Mouse (Mus musculus) adrenal gland, postnatal 4 days (tissue): Measurements from ENCODE around the gene Shbg. TPM values are rescaled to one million over a fixed set of nuclear protein-coding genes. Genes with fewer than 3 reads are reported as not detected.

ENCODE experiments used
- DNase-seq, 2 experiments: peaks; one replicate each; pipeline ENCODE4 v3.0.0; 2021 to 2022; ENCODE audit warnings: low spot score in 2 of 2, mixed read lengths in 2 of 2
- microRNA-seq: library from miRNA; unstranded; fragments of <30 nt; microRNA quantifications from one replicate; pipeline ENCODE4 v1.2.0, GENCODE M21; 2021
- total RNA-seq, 2 experiments: library from RNA; stranded (reverse); gene quantifications; 2 replicates each; pipeline ENCODE4 v1.2.3; 2021

The Shbg gene
- total RNA-seq, 2 experiments from 2014 or later = 0.59 TPM; not detected in 1

GRCm38 (mm10) chr11:69575220-69575619, 42.5 kb downstream of the Shbg start:
- DNase-seq = no peak

GRCm38 (mm10) chr11:69565131-69565530, 52.6 kb downstream of the Shbg start:
- no peak for DNase-seq

Small RNA genes lying within 50 kb of the gene (microRNA-seq; reads per million reads assigned to microRNA genes)
- gene Mir1934 = 3.7 reads per million, percentile 10 among the genes with 10 or more reads in this experiment
- gene Mir467f = not detected

Other genes starting within 250 kb of the Shbg start
- 100 to 1,000 TPM; 164 to 190 TPM for gene Chd3, start 248.5 kb downstream of the Shbg start, total RNA-seq
- 100 to 1,000 TPM; 118 to 129 TPM for gene Naa38, start 222.4 kb downstream of the Shbg start, total RNA-seq
- 10 to 100 TPM; 42.0 to 44.3 TPM for gene Cyb5d1, start 222.3 kb downstream of the Shbg start, total RNA-seq
- 10 to 100 TPM; 23.4 to 27.2 TPM for gene Tmem88, start 219.7 kb downstream of the Shbg start, total RNA-seq
- gene Kdm6b, start 204.2 kb downstream of the Shbg start, total RNA-seq = 10 to 100 TPM; 48.7 to 52.5 TPM
- gene Dnah2, start 68.8 kb downstream of the Shbg start, total RNA-seq = 1 to 10 TPM; 1.1 to 1.7 TPM
- 1 to 10 TPM; 9.4 to 9.6 TPM for gene Efnb3, start 57.7 kb downstream of the Shbg start, total RNA-seq
- 10 to 100 TPM; 13.0 to 13.1 TPM for gene Wrap53, start 37.6 kb downstream of the Shbg start, total RNA-seq
- gene Trp53, start 37.5 kb downstream of the Shbg start, total RNA-seq = 100 to 1,000 TPM in 1 of 2 experiments, 10 to 100 TPM in 1; 92.4 to 101 TPM
- gene Atp1b2, start 12.0 kb downstream of the Shbg start, total RNA-seq = 10 to 100 TPM; 74.6 to 83.4 TPM
- 10 to 100 TPM; 18.3 to 20.9 TPM for gene Sat2, start 4.1 kb upstream of the Shbg start, total RNA-seq
- gene Fxr2, start 15.1 kb upstream of the Shbg start, total RNA-seq = 100 to 1,000 TPM in 1 of 2 experiments, 10 to 100 TPM in 1; 89.3 to 111 TPM
- gene Sox15, start 37.4 kb upstream of the Shbg start, total RNA-seq = under 1 TPM; 0.62 to 0.73 TPM
- gene Mpdu1, start 44.7 kb upstream of the Shbg start, total RNA-seq = 100 to 1,000 TPM; 107 to 119 TPM
- 10 to 100 TPM; 11.9 to 12.5 TPM for gene Cd68, start 48.2 kb upstream of the Shbg start, total RNA-seq
- 100 to 1,000 TPM; 640 to 673 TPM for gene Eif4a1, start 54.5 kb upstream of the Shbg start, total RNA-seq
- 10 to 100 TPM; 86.6 to 90.7 TPM for gene Senp3, start 64.2 kb upstream of the Shbg start, total RNA-seq
- gene Tnfsf13, start 67.9 kb upstream of the Shbg start, total RNA-seq = 1 to 10 TPM; 4.2 to 5.2 TPM
- gene Tnfsf12, start 77.9 kb upstream of the Shbg start, total RNA-seq = 10 to 100 TPM; 23.0 to 23.1 TPM
- 1 to 10 TPM; 3.1 to 4.6 TPM for gene Tnfsfm13, start 78.2 kb upstream of the Shbg start, total RNA-seq
- gene Polr2a, start 140.7 kb upstream of the Shbg start, total RNA-seq = 100 to 1,000 TPM in 1 of 2 experiments, 10 to 100 TPM in 1; 92.4 to 108 TPM
- gene Slc35g3, start 144.1 kb upstream of the Shbg start, total RNA-seq = not detected
- gene Zbtb4, start 148.0 kb upstream of the Shbg start, total RNA-seq = 10 to 100 TPM; 48.5 to 58.3 TPM
- gene Chrnb1, start 178.0 kb upstream of the Shbg start, total RNA-seq = 1 to 10 TPM; 3.6 to 4.0 TPM
- 1 to 10 TPM; 3.4 to 4.8 TPM for gene Fgf11, start 184.0 kb upstream of the Shbg start, total RNA-seq
- 1 to 10 TPM in 1 of 2 experiments, under 1 TPM in 1; 0.76 to 1.4 TPM for gene Tmem102, start 187.7 kb upstream of the Shbg start, total RNA-seq
- gene Gm39566, start 197.4 kb upstream of the Shbg start, total RNA-seq = not detected
- gene Spem2, start 200.6 kb upstream of the Shbg start, total RNA-seq = not detected
- not detected for gene Spem1, start 204.3 kb upstream of the Shbg start, total RNA-seq
- gene Nlgn2, start 219.9 kb upstream of the Shbg start, total RNA-seq = 10 to 100 TPM; 33.6 to 35.2 TPM
- 100 to 1,000 TPM; 141 to 143 TPM for gene Tmem256, start 220.6 kb upstream of the Shbg start, total RNA-seq
- 10 to 100 TPM; 76.6 to 77.9 TPM for gene Plscr3, start 228.5 kb upstream of the Shbg start, total RNA-seq
- 1 to 10 TPM in 1 of 2 experiments, under 1 TPM in 1; 0.17 to 1.7 TPM for gene Tnk1, start 240.8 kb upstream of the Shbg start, total RNA-seq